Mouse (Mus musculus) lung, postnatal 0 days (tissue): ENCODE results near the gene Vax1.

ENCODE experiments used
- CTCF ChIP-seq: IDR thresholded peaks from 2 replicates; pipeline ENCODE4 v1.5.1; 2016; ENCODE audit warnings: antibody characterized with exemption, mild to moderate bottlenecking
- EP300 ChIP-seq: IDR thresholded peaks from 2 replicates; pipeline ENCODE4 v1.6.1; 2016; ENCODE audit warnings: antibody characterized with exemption, mild to moderate bottlenecking, control low read depth

GRCm38 (mm10) chr19:59190431-59191122 is 20.7 kb upstream of the Vax1 start:
- TF ChIP-seq CTCF (no peak), EP300 (no peak)
